ENCODE assay signal across 11 mouse cellular contexts in genomic region chr11:83852501-83853211, GRCm38 (mm10). TPM values are rescaled to one million over a fixed set of nuclear protein-coding genes. Genes with fewer than 3 reads are reported as not detected.
DNase-seq lines count a peak whose midpoint lies in the region; ATAC-seq and TF ChIP-seq lines count a peak whose summit lies in the region.
"Had no signal": no experiment of that assay in that cellular context is flagged by ENCODE, and none has a peak within 500 bp of the region (broad histone marks: within the 10 kb centered on the region; RNA-seq: fewer than 3 reads in every experiment).

No protein-coding gene starts in this region.

- no peak for TF ChIP-seq POLR2A in liver, adult 2 months (IDR thresholded peaks at IDR 0.05; ENCODE audit: extremely low read depth, insufficient read depth, low read length)

- H3K9me3 ChIP-seq in embryonic facial prominence, embryonic 13.5 days: no peaks in the 10 kb centered on the region
- H3K9me3 ChIP-seq in kidney, postnatal 0 days (replicated peaks; ENCODE audit: low read length): no peaks in the 10 kb centered on the region
- H3K9me3 ChIP-seq: embryonic facial prominence, embryonic 12.5 days had no signal

- intact Hi-C loops in left cerebral cortex, adult 2 months (cut with DNase I): loop anchor here (5.0 kb wide), 1 partner anchor 1990 kb away; no protein-coding TSS in a partner anchor
- intact Hi-C loops in gastrocnemius, adult 2 months (cut with DNase I): no loop called here

- peak overlapping the region; percentile 69 for H3K9ac ChIP-seq in liver, adult 2 months (ENCODE audit: low read depth, low read length)
- no peak overlapping the region for H3K9ac ChIP-seq in embryonic facial prominence, embryonic 13.5 days
- peak overlapping the region; percentile 88 for H3K9ac ChIP-seq in kidney, postnatal 0 days (ENCODE audit: low read depth, low read length)
- H3K9ac ChIP-seq: embryonic facial prominence, embryonic 12.5 days had no signal

- TF ChIP-seq CTCF in liver, adult 2 months (IDR thresholded peaks at IDR 0.05; ENCODE audit: low read depth, low read length): no peak
- TF ChIP-seq CTCF in kidney, postnatal 0 days (IDR thresholded peaks at IDR 0.05; ENCODE audit: low read depth): no peak
- no peak for TF ChIP-seq CTCF in left cerebral cortex, adult 2 months (IDR thresholded peaks at IDR 0.05)
- no peak for TF ChIP-seq CTCF in gastrocnemius, adult 2 months (IDR thresholded peaks at IDR 0.05)

- peak overlapping the region; percentile 77 for H3K4me3 ChIP-seq in liver, adult 2 months (ENCODE audit: insufficient read depth, low read depth, low read length)
- H3K4me3 ChIP-seq in embryonic facial prominence, embryonic 13.5 days: peak overlapping the region; percentile 9; the same call in 1 of the 2 replicates
- peak overlapping the region; percentile 65 for H3K4me3 ChIP-seq in kidney, postnatal 0 days (replicated peaks; ENCODE audit: low read depth, low read length)
- H3K4me3 ChIP-seq in left cerebral cortex, adult 2 months: no peak overlapping the region
- H3K4me3 ChIP-seq in gastrocnemius, adult 2 months: no peak overlapping the region; the same call in 1 of the 2 replicates
- H3K4me3 ChIP-seq: embryonic facial prominence, embryonic 12.5 days had no signal

- no peak overlapping the region for H3K4me2 ChIP-seq in embryonic facial prominence, embryonic 13.5 days
- peak overlapping the region; percentile 49 for H3K4me2 ChIP-seq in kidney, postnatal 0 days (ENCODE audit: low read length)
- H3K4me2 ChIP-seq: embryonic facial prominence, embryonic 12.5 days had no signal

- no peaks in the 10 kb centered on the region; the same call in 1 of the 2 replicates for H3K36me3 ChIP-seq in liver, adult 2 months (ENCODE audit: control insufficient read depth, insufficient read depth, low read length)
- no peaks in the 10 kb centered on the region for H3K36me3 ChIP-seq in embryonic facial prominence, embryonic 13.5 days
- no peaks in the 10 kb centered on the region for H3K36me3 ChIP-seq in kidney, postnatal 0 days (ENCODE audit: insufficient read depth, low read length)
- H3K36me3 ChIP-seq: embryonic facial prominence, embryonic 12.5 days had no signal

- peak overlapping the region; percentile 98 for H3K27ac ChIP-seq in liver, adult 2 months (replicated peaks; ENCODE audit: insufficient read depth, low read depth, low read length)
- H3K27ac ChIP-seq in embryonic facial prominence, embryonic 13.5 days: no peak overlapping the region
- H3K27ac ChIP-seq in kidney, postnatal 0 days: peak overlapping the region; percentile 95
- no peak overlapping the region for H3K27ac ChIP-seq in left cerebral cortex, adult 2 months
- no peak overlapping the region for H3K27ac ChIP-seq in gastrocnemius, adult 2 months
- H3K27ac ChIP-seq: embryonic facial prominence, embryonic 12.5 days had no signal

- ATAC-seq in embryonic facial prominence, embryonic 13.5 days (ENCODE audit: insufficient number of reproducible peaks, insufficient read depth, low FRiP score, low TSS enrichment, low read depth): no peak
- no peak; the same call in 1 of the 2 replicates for ATAC-seq in kidney, postnatal 0 days (replicated peaks; ENCODE audit: low FRiP score, low read depth)
- ATAC-seq: Patski had no signal

- WGBS in liver, adult 2 months: 1% methylated on average over 38 of the region's 38 CpGs
- 1% methylated on average over 38 of the region's 38 CpGs for WGBS in embryonic facial prominence, embryonic 13.5 days
- whole genome bisulfite sequencing in kidney, postnatal 0 days: under 1% methylated on average over 38 of the region's 38 CpGs

- H3K79me2 ChIP-seq in liver, adult 2 months (ENCODE audit: control insufficient read depth, insufficient read depth, low read length): peaks cover 4% of the 10 kb centered on the region

- no peaks in the 10 kb centered on the region for H3K27me3 ChIP-seq in liver, adult 2 months (ENCODE audit: control insufficient read depth, insufficient read depth, low read length)
- peaks cover 90% of the 10 kb centered on the region for H3K27me3 ChIP-seq in embryonic facial prominence, embryonic 13.5 days
- peaks cover 19% of the 10 kb centered on the region; the same call in 1 of the 2 replicates for H3K27me3 ChIP-seq in kidney, postnatal 0 days (ENCODE audit: insufficient read depth, low read length)
- H3K27me3 ChIP-seq: Patski had no signal

- peaks cover 3% of the 10 kb centered on the region for H3K4me1 ChIP-seq in liver, adult 2 months (ENCODE audit: control insufficient read depth, insufficient read depth, low read length)
- peaks cover 32% of the 10 kb centered on the region for H3K4me1 ChIP-seq in embryonic facial prominence, embryonic 13.5 days
- H3K4me1 ChIP-seq in kidney, postnatal 0 days (replicated peaks; ENCODE audit: insufficient read depth, low read length): no peaks in the 10 kb centered on the region

- peak; percentile 83 for DNase-seq in liver, adult 2 months (ENCODE audit: extremely low read depth, low read depth, low spot score)
- DNase-seq in liver: no peak
- peak; percentile 67 for DNase-seq in kidney, postnatal 0 days (ENCODE audit: low spot score)
- peak; percentile 28 for DNase-seq in retina, embryonic 14.5 days (ENCODE audit: low spot score)
- DNase-seq in left cerebral cortex, adult 2 months (ENCODE audit: extremely low spot score in 1 of 2, low spot score in 2 of 2): no peak
- no peak for DNase-seq in right cerebral cortex, postnatal 36 days (ENCODE audit: low spot score in 2 of 2)
- no peak for DNase-seq in gastrocnemius, adult 2 months

RNA-seq across cellular contexts. Expression of gene Hnf1b, which starts 2.8 kb away (rescaled TPM):
- total RNA-seq in liver, adult 2 months (2014; rRNA removed): 2.2 and 2.4 TPM in 2 replicates
- 13.7 and 14.9 TPM in 2 replicates for polyA plus RNA-seq in liver, adult 2 months (2012; rRNA removed)
- 0.12 TPM in 1 of 2 replicates, not detected in the other for polyA plus RNA-seq in embryonic facial prominence, embryonic 13.5 days (2015; fragmentation: Nextera tagmentation; extraction: Ambion mirVana)
- 88.8 and 92.6 TPM in 2 replicates for polyA plus RNA-seq in kidney, postnatal 0 days (2015; fragmentation: Nextera tagmentation; extraction: Ambion mirVana)
- under 1 TPM; 0.23 to 0.75 TPM for total RNA-seq in left cerebral cortex, adult 2 months (2021)
- total RNA-seq in gastrocnemius, adult 2 months (2021): not detected
- total RNA-seq: megakaryocyte-erythroid progenitor cell, adult 5-6 weeks had no signal
- polyA plus RNA-seq: embryonic facial prominence, embryonic 12.5 days had no signal

Comparison
In these comparisons a context has a peak if more than half of its experiments do, and no peak if none do; other contexts are left out.
1. DNase-seq: peak in liver, adult 2 months (single experiment), kidney, postnatal 0 days (single experiment) and retina, embryonic 14.5 days (single experiment); none in liver (single experiment), left cerebral cortex, adult 2 months (0 of 2), right cerebral cortex, postnatal 36 days (0 of 2) and gastrocnemius, adult 2 months (single experiment).
2. H3K27ac ChIP-seq: peak in liver, adult 2 months (single experiment) and kidney, postnatal 0 days (single experiment); none in embryonic facial prominence, embryonic 13.5 days (single experiment), left cerebral cortex, adult 2 months (single experiment) and gastrocnemius, adult 2 months (single experiment).
3. H3K4me3 ChIP-seq: peak in liver, adult 2 months (single experiment), embryonic facial prominence, embryonic 13.5 days (single experiment) and kidney, postnatal 0 days (single experiment); none in left cerebral cortex, adult 2 months (single experiment) and gastrocnemius, adult 2 months (single experiment).